Mouse (Mus musculus): ENCODE results near the gene Bicra.

Bicra gene

GRCm38 (mm10) chr7:16012576-16013263 lies 35.0 kb downstream of the Bicra start:
- peak in 1 of 2 experiments; percentile 53 for DNase-seq

DNA sequence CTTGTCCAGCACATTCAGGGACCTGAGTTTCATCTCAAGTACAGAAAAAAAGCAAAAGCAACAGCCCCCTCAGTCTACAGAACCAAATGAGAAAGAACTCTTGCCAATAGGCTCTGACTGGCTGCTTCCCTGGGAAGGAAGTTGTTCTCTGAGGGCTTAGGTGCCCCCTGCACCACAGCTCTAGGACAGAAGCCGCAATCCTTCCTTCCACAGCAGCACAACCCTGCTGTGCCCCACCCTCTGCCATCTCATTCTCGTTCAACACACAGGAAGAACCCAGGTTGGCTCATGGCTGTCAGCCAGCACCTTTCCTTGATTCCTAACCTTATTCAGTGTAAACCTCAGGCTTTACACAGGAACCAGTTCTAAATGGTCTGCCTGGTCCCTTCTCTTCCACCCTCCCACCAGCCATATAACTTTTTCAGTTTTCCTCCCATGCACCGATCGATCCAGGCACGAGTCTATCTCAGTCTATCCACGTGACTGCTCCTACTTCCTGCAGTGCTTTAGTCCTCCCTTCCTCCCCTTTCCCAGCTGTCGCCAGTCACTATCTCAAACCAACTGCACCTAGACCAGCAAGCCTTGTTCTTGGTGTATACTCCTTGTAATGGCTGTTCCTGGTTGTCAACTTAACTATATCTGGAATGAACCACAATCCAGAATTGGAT lies 36.2 kb downstream of the Bicra start:
- DNase-seq: no peak

GRCm38 (mm10) chr7:16010649-16011048 lies 37.1 kb downstream of the Bicra start:
- DNase-seq: no peak

DNA sequence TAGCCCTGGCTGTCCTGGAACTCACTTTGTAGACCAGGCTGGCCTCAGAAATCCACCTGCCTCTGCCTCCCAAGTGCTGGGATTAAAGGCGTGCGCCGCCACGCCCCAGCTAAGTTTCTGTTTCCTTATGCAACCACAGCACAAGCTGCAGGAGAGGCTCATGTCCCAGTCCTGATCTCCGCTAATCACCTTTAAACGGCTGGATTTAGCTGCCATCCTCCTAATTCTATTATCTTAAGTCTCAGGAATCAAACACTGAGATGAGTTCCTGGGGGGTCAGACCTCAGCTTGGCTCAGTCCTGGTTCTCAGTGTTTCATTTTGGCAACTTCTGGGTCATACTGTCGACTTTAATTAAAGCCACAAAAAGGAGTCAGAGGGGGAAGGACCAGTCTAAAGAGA lies 38.1 kb downstream of the Bicra start:
- DNase-seq: no peak

DNA sequence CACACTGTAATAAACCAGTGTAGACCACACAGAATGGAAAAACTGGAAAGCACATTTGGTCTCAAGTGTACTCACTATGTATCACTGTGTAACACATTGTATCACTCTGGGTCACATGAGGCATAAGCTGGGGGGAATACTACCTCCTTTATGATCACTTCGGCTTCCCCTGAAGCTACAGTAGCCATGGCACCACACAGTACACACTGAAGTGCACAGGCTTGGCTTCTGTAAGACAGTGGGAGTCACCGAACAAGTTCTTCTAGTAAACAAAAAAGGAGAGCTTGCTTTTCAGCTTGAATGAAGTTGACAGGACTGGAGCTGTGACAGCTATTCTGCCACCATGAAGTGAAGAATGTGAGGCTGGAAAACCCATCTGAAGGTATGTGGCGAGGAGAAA lies 42.7 kb downstream of the Bicra start:
- DNase-seq: no peak

DNA sequence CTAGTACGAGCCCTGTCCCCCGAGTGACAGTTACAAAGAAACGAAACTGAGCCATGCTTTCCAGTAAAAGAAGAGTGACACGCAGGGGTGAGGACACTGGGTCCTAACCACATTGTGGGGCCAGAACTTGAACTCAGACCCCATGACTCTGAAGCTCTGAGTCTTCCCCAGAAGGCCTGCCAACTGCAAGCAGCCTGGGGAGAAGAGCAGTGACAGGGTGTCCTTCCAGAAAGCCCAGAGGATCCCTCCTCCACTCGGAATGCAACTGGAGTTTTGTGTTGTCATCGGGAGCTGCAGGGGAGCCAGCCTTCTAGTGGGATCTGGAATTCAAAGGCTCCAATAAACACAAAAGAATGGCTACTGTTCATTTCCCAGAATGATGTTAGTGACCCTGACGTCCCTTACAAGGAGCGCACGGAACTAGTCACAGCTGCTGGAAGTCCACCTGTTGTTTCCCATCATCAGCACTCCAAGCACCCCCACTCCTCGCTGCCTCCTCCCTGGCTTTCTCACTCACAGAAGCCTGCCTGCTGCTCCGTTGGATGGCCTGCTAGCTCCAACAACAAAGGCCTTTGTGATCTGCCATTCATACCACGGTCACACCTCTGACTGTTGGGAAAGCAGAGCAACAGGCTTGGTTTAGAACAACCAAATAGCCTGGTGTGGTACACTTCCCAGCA lies 43.4 kb downstream of the Bicra start:
- DNase-seq: no peak

GRCm38 (mm10) chr7:16003032-16003431 lies 44.7 kb downstream of the Bicra start:
- DNase-seq: no peak

- DNase-seq: no peak
These were observed 45.5 kb downstream of the Bicra start for GRCm38 (mm10) chr7:16002171-16002570.

- DNase-seq: no peak
These were observed 46.0 kb downstream of the Bicra start for GRCm38 (mm10) chr7:16001691-16002090.

DNA sequence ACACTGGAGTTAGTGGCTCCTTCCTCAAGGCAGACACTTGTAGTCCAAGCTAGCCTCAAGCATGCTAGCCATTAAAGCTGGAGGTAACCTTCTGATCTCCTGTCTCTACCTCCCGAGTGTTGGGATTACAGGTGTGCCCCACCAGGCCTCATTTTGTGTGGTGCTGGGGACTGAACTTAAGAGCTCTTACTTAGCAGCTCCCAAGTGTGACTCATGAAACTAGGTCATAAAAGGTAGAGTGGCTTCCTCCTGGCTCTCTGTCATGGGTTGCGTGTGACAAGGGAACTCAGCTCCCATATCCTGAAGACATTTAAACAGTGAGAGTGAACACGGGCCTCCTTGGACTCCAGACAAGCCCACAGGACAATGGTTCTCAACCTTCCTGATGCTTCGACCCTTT lies 53.9 kb downstream of the Bicra start:
- no peak for DNase-seq

GRCm38 (mm10) chr7:15993152-15993551 lies 54.6 kb downstream of the Bicra start:
- DNase-seq: peak; percentile 85 to 86

GRCm38 (mm10) chr7:15991764-15992163 lies 56.0 kb downstream of the Bicra start:
- peak; percentile 43 to 53 for DNase-seq

GRCm38 (mm10) chr7:15987661-15988356 lies 59.9 kb downstream of the Bicra start:
- peak in 1 of 2 experiments; percentile 44 for DNase-seq

GRCm38 (mm10) chr7:15982729-15983407 lies 64.9 kb downstream of the Bicra start:
- peak in 1 of 2 experiments; percentile 36 for DNase-seq

GRCm38 (mm10) chr7:15981538-15981937 lies 66.2 kb downstream of the Bicra start:
- peak; percentile 85 to 92 for DNase-seq

DNA sequence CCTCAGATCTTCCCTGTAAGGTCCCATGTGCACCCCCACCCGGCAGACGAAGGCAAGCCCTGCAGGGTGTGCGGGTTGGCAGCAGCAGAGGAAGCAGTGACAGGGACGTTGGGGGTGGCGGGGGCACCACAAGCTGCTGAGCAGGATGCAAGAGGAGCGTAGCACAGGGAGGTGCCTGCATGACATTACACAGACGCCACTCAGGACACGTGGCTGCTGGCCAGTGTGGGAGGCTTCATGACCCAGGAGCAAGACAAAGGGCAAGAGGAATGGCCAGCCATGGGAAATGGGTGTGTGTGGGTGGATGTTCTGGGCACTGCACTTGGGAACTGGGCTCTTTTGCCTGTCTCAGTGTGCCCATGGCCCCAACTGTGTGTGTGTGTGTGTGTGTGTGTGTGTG lies 67.5 kb downstream of the Bicra start:
- peak; percentile 75 to 76 for DNase-seq

- DNase-seq: peak in 1 of 2 experiments; percentile 58
These were observed 71.8 kb downstream of the Bicra start for GRCm38 (mm10) chr7:15975904-15976303.

- DNase-seq: no peak
These were observed 72.3 kb downstream of the Bicra start for GRCm38 (mm10) chr7:15975451-15975850.

DNA sequence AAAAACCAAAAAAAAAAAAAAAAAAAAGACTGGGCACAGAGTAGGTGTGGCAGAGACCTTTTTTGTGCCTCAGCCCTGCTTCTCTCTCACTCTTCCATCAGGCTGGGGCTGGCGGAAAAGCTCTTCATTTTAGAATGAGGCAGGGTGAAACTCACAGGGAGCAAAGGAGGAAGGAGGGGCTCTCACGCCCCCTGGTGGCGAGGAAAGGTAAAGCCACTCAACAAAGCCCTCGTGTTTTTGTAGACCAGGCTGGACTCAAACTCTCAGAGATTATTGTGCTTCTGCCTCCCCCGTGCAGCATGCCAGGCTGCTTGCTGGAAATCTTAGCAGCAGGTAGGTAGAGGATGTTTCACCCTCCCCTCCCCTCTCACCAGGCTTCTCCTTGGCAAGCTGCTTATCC lies 73.0 kb downstream of the Bicra start:
- peak in 1 of 2 experiments; percentile 70 for DNase-seq

GRCm38 (mm10) chr7:15972247-15972646 lies 75.5 kb downstream of the Bicra start:
- DNase-seq: no peak

GRCm38 (mm10) chr7:15969674-15970073 lies 78.0 kb downstream of the Bicra start:
- no peak for DNase-seq

DNA sequence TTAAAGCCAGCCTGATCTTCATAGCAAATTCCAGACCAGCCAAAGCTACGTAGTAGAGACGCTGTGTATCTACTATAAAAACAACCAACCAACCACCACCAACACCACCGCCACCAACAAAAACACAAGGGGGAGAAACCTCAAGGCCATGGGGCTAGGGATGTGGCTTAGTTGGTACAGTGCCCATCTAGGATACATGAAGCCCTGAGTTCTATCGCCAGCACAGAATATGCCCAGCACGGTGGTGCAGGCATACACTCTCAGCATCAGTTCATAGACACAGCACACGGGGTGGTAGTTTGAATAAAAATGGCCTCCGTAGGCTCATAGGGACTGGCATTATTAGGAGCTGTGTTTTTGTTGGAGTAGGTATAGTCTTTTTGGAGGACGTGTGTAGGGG lies 79.4 kb downstream of the Bicra start:
- no peak for DNase-seq

GRCm38 (mm10) chr7:15967312-15967711 lies 80.4 kb downstream of the Bicra start, which contains the start of gene Ehd2:
Gene Ehd2, minus strand, starts transcription at chr7:15967567.
- peak; percentile 53 to 58 for DNase-seq
